Mouse (Mus musculus) midbrain, embryonic 12.5 days (tissue): ENCODE data around the gene 5730409E04Rik. TPM values are rescaled to one million over a fixed set of nuclear protein-coding genes. Genes with fewer than 3 reads are reported as not detected.

Experiments
- ATAC-seq: fragments of 200-750 bp; cut with Nextera tagmentation; 2 replicates; pipeline ENCODE4 v1.8.0; 2017; ENCODE audit warnings: low read depth, moderate TSS enrichment, moderate library complexity; ENCODE audit not compliant: low FRiP score
- H3K27ac ChIP-seq: fragments of 300-500 bp; sonication (generic); replicated peaks from 2 replicates; pipeline ENCODE4 v1.5.1; 2016; ENCODE audit warnings: mild to moderate bottlenecking
- H3K27me3 ChIP-seq: fragments of 300-500 bp; sonication (generic); 2 replicates; pipeline ENCODE4 v1.6.1; 2016; ENCODE audit warnings: mild to moderate bottlenecking
- H3K36me3 ChIP-seq: fragments of 300-500 bp; sonication (generic); 2 replicates; pipeline ENCODE4 v1.6.1; 2016
- H3K4me1 ChIP-seq: fragments of 300-500 bp; sonication (generic); 2 replicates; pipeline ENCODE4 v1.6.1; 2016
- H3K4me2 ChIP-seq: fragments of 300-500 bp; sonication (generic); replicated peaks from 2 replicates; pipeline ENCODE4 v1.6.1; 2016; ENCODE audit warnings: mild to moderate bottlenecking, moderate library complexity
- H3K4me3 ChIP-seq: fragments of 300-500 bp; sonication (generic); 2 replicates; pipeline ENCODE4 v1.5.1; 2016; ENCODE audit warnings: mild to moderate bottlenecking
- H3K9ac ChIP-seq: fragments of 300-500 bp; sonication (generic); replicated peaks from 2 replicates; pipeline ENCODE4 v1.6.1; 2016; ENCODE audit warnings: mild to moderate bottlenecking, moderate library complexity
- H3K9me3 ChIP-seq: fragments of 300-500 bp; sonication (generic); 2 replicates; pipeline ENCODE4 v1.6.1; 2016; ENCODE audit warnings: mild to moderate bottlenecking
- WGBS: fragments of 180-500 bp; shearing (Covaris S2); methylation state at CpG from one replicate; pipeline ENCODE4 v1.1.7; 2016; 5-methylcytosine and 5-hydroxymethylcytosine counted together
- microRNA-seq: library from miRNA; unstranded; fragments of <30 nt; microRNA quantifications from one replicate; pipeline ENCODE4, GENCODE M21; 2017
- polyA plus RNA-seq: library from polyadenylated mRNA; unstranded; fragments of >200 nt; fragmentation: Nextera tagmentation; extraction: Ambion mirVana; gene quantifications from 2 replicates; pipeline ENCODE4 v1.2.1, GENCODE M21; 2016

The 5730409E04Rik gene
- polyA plus RNA-seq, 1 experiment from 2014 or later, result 1.9 TPM

DNA sequence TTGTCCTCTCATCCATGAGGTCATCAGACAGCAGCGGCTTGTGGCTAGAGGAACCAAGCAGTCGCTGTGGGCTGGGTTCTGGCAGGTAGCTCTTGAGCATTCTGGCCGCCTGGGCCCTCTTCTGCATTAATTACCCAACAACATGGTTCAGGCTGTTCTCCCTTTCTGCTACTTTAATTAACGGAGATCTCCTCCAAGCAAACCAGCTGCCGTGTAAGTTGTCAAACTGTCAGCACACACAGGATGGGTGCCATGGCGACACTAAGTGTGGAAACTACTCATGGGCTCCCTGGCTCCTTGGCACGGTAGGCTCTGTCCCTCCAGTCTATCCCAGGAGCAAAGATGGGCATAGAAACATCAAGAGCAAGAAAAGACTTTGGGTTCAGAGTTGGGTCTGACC, 29.7 kb downstream of the 5730409E04Rik start:
- Histone ChIP-seq H3K4me3 (no peak overlapping the region), H3K27ac (no peak overlapping the region), H3K36me3 (no peaks in the 10 kb centered on the region), H3K9me3 (no peaks in the 10 kb centered on the region), H3K4me1 (no peaks in the 10 kb centered on the region; the same call in 1 of the 2 replicates), H3K27me3 (peaks cover 68% of the 10 kb centered on the region), H3K4me2 (no peak overlapping the region), H3K9ac (no peak overlapping the region)
- no peak for ATAC-seq
- WGBS, result 65% methylated on average over 7 of the region's 7 CpGs

DNA sequence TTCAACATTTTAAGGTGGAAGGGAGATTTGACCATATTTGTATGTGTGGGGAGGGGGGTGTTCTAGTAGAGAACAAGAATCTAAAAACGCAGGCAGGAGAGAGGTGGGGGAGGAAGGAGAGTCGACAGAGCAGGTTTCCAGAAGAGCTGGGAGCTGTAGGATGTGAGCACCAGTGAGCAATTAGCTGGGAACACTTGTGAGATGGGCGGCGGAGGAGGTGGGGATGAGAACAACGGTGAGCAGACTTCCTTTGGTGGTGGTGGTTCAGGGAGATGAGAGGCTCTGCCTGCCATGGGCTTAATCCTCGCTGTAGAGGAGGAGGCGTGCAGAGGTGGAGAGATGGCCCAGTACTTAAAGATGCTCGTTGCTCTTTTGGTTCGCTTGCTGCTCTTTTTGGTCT, 32.3 kb downstream of the 5730409E04Rik start:
- Histone ChIP-seq H3K4me1 (no peaks in the 10 kb centered on the region; the same call in 1 of the 2 replicates), H3K4me3 (no peak overlapping the region), H3K4me2 (no peak overlapping the region), H3K36me3 (no peaks in the 10 kb centered on the region), H3K27me3 (peaks cover 49% of the 10 kb centered on the region), H3K9me3 (no peaks in the 10 kb centered on the region), H3K27ac (no peak overlapping the region), H3K9ac (no peak overlapping the region)
- ATAC-seq, result no peak
- 46% methylated on average over 9 of the region's 9 CpGs for WGBS

DNA sequence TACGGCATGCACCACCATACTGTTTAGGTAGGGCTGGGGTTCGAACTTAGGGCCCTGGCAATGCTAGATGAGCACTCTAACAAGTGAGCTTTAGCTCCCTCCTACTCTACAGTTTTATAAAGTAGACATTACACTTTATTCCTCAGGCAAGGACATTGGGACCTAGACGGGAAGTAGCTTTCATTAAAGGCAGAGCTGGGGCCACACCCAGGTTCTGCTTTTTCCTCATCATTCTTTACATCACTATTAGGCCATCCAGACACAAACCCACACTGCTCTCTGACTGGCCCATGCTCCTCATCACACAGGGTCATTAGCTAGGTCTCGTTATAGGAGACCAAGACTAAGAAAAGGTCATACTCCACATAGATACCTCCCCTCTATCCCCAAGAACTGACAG, 34.2 kb downstream of the 5730409E04Rik start:
- 77% methylated on average over 4 of the region's 4 CpGs for WGBS
- H3K36me3 ChIP-seq, result no peaks in the 10 kb centered on the region
- no peaks in the 10 kb centered on the region for H3K9me3 ChIP-seq
- no peak overlapping the region for H3K4me2 ChIP-seq
- H3K27ac ChIP-seq, result no peak overlapping the region
- H3K27me3 ChIP-seq, result peaks cover 54% of the 10 kb centered on the region
- ATAC-seq, result no peak
- peaks cover 6% of the 10 kb centered on the region; the same call in 1 of the 2 replicates for H3K4me1 ChIP-seq
- no peak overlapping the region for H3K4me3 ChIP-seq
- H3K9ac ChIP-seq, result no peak overlapping the region

DNA sequence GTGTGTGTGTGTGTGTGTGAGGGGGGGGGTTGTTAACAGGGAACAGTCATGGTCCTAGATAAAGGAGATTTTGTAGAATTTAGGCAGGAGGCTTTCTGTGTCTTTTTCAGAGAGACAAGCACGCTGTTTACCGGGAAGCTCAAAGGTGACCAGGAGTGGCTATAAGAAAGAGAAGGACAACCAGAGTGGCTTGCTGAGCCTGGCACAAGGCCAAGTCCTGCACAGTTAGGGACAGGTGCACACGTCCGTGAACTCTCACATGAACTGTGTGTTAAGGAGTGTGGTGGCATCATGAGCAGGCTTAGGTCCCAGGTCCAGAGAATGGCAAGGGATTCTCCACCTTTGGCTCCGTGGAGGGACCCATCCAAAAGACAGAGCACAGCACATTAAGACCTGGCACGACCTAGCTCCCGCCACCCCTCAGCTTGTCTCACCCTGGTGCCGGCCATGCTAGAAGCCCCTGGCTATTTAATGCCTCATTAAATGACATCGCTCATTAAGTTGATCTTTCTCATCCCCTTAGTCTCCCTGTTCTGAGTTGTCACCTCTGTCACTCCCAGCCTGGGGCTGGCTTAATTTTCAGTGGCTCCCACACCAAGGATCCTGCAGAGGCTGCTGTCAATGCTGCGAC, 34.8 kb downstream of the 5730409E04Rik start:
- no peak overlapping the region for H3K9ac ChIP-seq
- peaks cover 53% of the 10 kb centered on the region for H3K27me3 ChIP-seq
- no peak overlapping the region for H3K4me2 ChIP-seq
- no peak for ATAC-seq
- H3K27ac ChIP-seq, result no peak overlapping the region
- no peaks in the 10 kb centered on the region for H3K36me3 ChIP-seq
- H3K9me3 ChIP-seq, result no peaks in the 10 kb centered on the region
- no peak overlapping the region for H3K4me3 ChIP-seq
- H3K4me1 ChIP-seq, result peaks cover 7% of the 10 kb centered on the region; the same call in 1 of the 2 replicates
- WGBS, result 75% methylated on average over 10 of the region's 10 CpGs

DNA sequence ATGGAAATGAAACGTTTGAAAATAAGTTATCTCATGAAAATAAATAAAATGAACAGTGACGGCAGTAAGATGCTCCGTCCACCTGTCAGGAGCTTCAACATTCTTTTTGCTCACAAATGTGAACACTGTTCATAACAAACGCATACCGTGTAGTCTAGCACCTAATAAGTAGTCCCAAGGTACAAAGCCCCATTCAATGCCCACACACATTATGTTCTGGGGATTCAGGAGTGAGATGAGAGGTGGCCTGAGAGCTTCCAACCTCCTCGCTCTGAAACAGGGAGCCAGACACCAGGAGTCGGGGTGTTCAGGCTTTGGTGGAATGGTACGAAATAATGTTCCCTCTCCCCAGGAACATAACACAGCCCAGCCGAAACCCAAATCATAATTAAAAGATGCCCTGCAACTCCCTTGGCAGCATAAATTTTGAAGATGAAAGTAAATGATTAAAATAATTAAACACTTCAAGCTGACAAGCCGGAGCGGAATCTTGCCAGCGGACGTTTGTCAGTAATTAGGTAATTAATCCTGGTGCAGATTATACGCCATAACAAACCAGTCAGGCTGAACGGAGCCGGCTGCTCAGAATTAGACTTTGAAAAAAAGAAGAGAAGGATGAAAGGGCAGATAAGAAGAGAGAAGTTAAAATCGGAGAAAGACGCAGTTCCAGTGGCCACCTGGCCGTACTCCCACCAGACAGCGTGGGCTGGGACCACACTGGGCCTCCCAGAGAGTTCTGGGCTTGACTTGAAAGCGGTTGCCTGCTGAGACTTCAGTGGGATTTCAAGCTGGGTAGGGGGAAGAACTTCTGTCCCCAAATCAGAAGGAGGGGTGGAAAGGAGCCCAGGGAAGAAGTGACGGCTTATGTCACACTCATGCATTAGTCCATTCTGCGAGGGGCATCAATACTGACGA, 38.6 kb downstream of the 5730409E04Rik start:
- no peaks in the 10 kb centered on the region for H3K36me3 ChIP-seq
- H3K4me2 ChIP-seq, result 0 out of 2 replicates have a peak overlapping the region, but pooled peaks have one; percentile 2
- H3K9ac ChIP-seq, result no peak overlapping the region
- H3K9me3 ChIP-seq, result no peaks in the 10 kb centered on the region
- WGBS, result 28% methylated on average over 24 of the region's 24 CpGs
- no peak overlapping the region for H3K4me3 ChIP-seq
- no peak for ATAC-seq
- H3K27ac ChIP-seq, result peak overlapping the region; percentile 31; the same call in 1 of the 2 replicates
- H3K27me3 ChIP-seq, result peaks cover 45% of the 10 kb centered on the region
- H3K4me1 ChIP-seq, result peaks cover 7% of the 10 kb centered on the region; the same call in 1 of the 2 replicates

DNA sequence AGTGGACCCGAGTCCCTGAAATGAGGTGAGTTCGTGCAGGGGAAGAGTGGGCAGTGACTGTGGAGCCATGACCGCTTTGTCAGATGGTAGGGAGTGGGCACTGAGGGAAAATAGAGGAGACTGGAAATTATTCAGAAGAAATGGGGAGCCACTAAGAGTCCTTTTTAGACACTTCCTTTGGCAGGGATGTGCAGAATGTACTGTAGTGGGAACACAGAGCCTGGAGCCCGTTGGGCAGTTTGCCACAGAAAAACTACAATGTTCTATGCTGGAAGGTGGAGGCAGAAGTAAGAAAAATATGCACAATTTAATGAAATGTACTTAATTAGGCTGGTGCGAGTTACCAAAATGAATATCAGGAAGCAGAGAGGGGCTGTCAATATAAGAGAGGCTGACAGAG, 43.5 kb downstream of the 5730409E04Rik start:
- Histone ChIP-seq H3K27ac (no peak overlapping the region), H3K27me3 (peaks cover 39% of the 10 kb centered on the region), H3K4me2 (no peak overlapping the region), H3K9me3 (no peaks in the 10 kb centered on the region), H3K4me1 (peaks cover 7% of the 10 kb centered on the region; the same call in 1 of the 2 replicates), H3K9ac (no peak overlapping the region), H3K36me3 (no peaks in the 10 kb centered on the region), H3K4me3 (no peak overlapping the region)
- no peak for ATAC-seq
- WGBS, result 87% methylated on average over 5 of the region's 5 CpGs

DNA sequence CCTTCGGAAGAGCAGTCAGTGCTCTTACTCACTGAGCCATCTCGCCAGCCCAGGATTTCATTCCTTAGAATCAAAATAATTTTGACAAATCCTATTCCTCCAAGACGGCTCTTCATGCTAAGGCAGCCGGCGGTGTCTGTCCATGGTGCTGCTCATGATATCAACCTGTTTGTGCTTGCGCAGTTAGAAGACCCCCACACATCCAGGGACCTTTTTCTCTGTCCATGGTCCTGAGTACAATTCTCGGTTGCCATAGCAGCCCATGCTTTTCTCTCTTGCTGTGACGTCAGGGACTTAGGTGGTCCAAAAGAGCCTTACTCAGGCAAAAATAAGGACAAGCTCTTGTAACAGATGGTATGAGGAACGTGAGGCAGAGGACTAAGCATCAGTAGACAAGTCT, 45.7 kb downstream of the 5730409E04Rik start:
- no peak for ATAC-seq
- 18% methylated on average over 9 of the region's 9 CpGs for WGBS
- Histone ChIP-seq H3K27ac (no peak overlapping the region), H3K4me1 (no peaks in the 10 kb centered on the region), H3K4me3 (no peak overlapping the region), H3K4me2 (no peak overlapping the region), H3K9me3 (no peaks in the 10 kb centered on the region), H3K36me3 (no peaks in the 10 kb centered on the region), H3K27me3 (peaks cover 35% of the 10 kb centered on the region), H3K9ac (no peak overlapping the region)

DNA sequence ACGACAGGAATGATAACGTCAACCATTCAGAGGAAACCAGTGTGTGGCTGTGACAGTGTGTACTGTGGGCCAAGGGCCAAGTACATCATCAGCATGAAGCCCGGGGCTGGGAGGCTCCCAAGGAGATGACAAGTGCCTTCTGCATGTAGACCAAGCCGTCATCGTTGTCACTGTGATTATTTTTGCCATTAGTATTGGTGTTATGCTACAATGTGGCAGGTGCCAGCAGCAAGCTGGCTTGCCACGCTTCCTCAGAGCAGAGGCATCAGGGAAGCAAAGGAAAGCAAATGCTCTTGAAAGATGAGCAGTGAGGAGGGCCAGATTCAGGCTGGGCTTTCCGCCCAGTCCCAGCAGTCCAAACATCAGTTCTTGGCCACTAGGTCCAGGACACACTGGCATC, 51.6 kb downstream of the 5730409E04Rik start:
- Histone ChIP-seq H3K27me3 (peaks cover 43% of the 10 kb centered on the region), H3K36me3 (no peaks in the 10 kb centered on the region), H3K4me2 (no peak overlapping the region), H3K4me1 (no peaks in the 10 kb centered on the region), H3K4me3 (no peak overlapping the region), H3K9me3 (no peaks in the 10 kb centered on the region), H3K9ac (no peak overlapping the region), H3K27ac (no peak overlapping the region)
- ATAC-seq, result no peak
- 86% methylated on average over 7 of the region's 7 CpGs for WGBS

Small RNAs within 50 kb of the gene (microRNA-seq; reads per million reads assigned to microRNA genes)
- gene Mir7119, result 0.70 reads per million

Other genes starting within 250 kb of the 5730409E04Rik start
- gene Ago3, start 180.3 kb upstream of the 5730409E04Rik start, polyA plus RNA-seq, result 19.3 and 19.9 TPM in 2 replicates
- 21.7 and 24.0 TPM in 2 replicates for gene Ago1, start 141.2 kb upstream of the 5730409E04Rik start, polyA plus RNA-seq
- 8.2 and 9.7 TPM in 2 replicates for gene Ago4, start 76.3 kb upstream of the 5730409E04Rik start, polyA plus RNA-seq
- 34.4 and 35.7 TPM in 2 replicates for gene Clspn, start 52.9 kb upstream of the 5730409E04Rik start, polyA plus RNA-seq
- 435 and 444 TPM in 2 replicates for gene Psmb2, start 67.8 kb downstream of the 5730409E04Rik start, polyA plus RNA-seq
- 2.2 and 3.3 TPM in 2 replicates for gene Tfap2e, start 126.4 kb downstream of the 5730409E04Rik start, polyA plus RNA-seq
- 48.9 and 49.9 TPM in 2 replicates for gene Ncdn, start 143.6 kb downstream of the 5730409E04Rik start, polyA plus RNA-seq
- 32.9 and 35.0 TPM in 2 replicates for gene AU040320, start 143.7 kb downstream of the 5730409E04Rik start, polyA plus RNA-seq